Mouse (Mus musculus): ENCODE measurements around the gene Atg4d. TPM values are rescaled to one million over a fixed set of nuclear protein-coding genes. Genes with fewer than 3 reads are reported as not detected.

Atg4d gene
- total RNA-seq, 2 experiments from 2014 or later, result 49.5 to 73.9 TPM

Other genes with a start within 250 kb of the Atg4d start
- gene Icam1, start 249.3 kb upstream of the Atg4d start, total RNA-seq (2015; ENCODE audit: low replicate concordance), result 1.3 TPM in 1 of 2 replicates, not detected in the other
- gene Icam1, start 249.3 kb upstream of the Atg4d start, total RNA-seq (2017; ENCODE audit: low replicate concordance), result 1.5 and 9.0 TPM in 2 replicates
- gene Icam4, start 235.9 kb upstream of the Atg4d start, total RNA-seq (2015; ENCODE audit: low replicate concordance), result 164 and 214 TPM in 2 replicates
- 107 and 112 TPM in 2 replicates for gene Icam4, start 235.9 kb upstream of the Atg4d start, total RNA-seq (2017; ENCODE audit: low replicate concordance)
- gene Icam5, start 233.2 kb upstream of the Atg4d start, total RNA-seq (2015; ENCODE audit: low replicate concordance), result 1.3 and 1.4 TPM in 2 replicates
- gene Icam5, start 233.2 kb upstream of the Atg4d start, total RNA-seq (2017; ENCODE audit: low replicate concordance), result 1.3 and 3.5 TPM in 2 replicates
- 6.8 TPM in 1 of 2 replicates, not detected in the other for gene Zglp1, start 198.2 kb upstream of the Atg4d start, total RNA-seq (2015; ENCODE audit: low replicate concordance)
- gene Zglp1, start 198.2 kb upstream of the Atg4d start, total RNA-seq (2017; ENCODE audit: low replicate concordance), result not detected in 2 replicates
- gene Gm49373, start 192.2 kb upstream of the Atg4d start, total RNA-seq (2015; ENCODE audit: low replicate concordance), result not detected in 2 replicates
- gene Gm49373, start 192.2 kb upstream of the Atg4d start, total RNA-seq (2017; ENCODE audit: low replicate concordance), result not detected in 2 replicates
- gene Fdx1l, start 191.7 kb upstream of the Atg4d start, total RNA-seq (2015; ENCODE audit: low replicate concordance), result 13.0 and 19.8 TPM in 2 replicates
- 7.8 and 19.7 TPM in 2 replicates for gene Fdx1l, start 191.7 kb upstream of the Atg4d start, total RNA-seq (2017; ENCODE audit: low replicate concordance)
- gene Gm38431, start 173.3 kb upstream of the Atg4d start, total RNA-seq (2015; ENCODE audit: low replicate concordance), result 30.6 and 34.0 TPM in 2 replicates
- 4.2 TPM in 1 of 2 replicates, not detected in the other for gene Gm38431, start 173.3 kb upstream of the Atg4d start, total RNA-seq (2017; ENCODE audit: low replicate concordance)
- 18.4 and 23.4 TPM in 2 replicates for gene Raver1, start 173.3 kb upstream of the Atg4d start, total RNA-seq (2015; ENCODE audit: low replicate concordance)
- gene Raver1, start 173.3 kb upstream of the Atg4d start, total RNA-seq (2017; ENCODE audit: low replicate concordance), result 21.1 and 32.5 TPM in 2 replicates
- 2.5 and 5.0 TPM in 2 replicates for gene Tyk2, start 134.1 kb upstream of the Atg4d start, total RNA-seq (2015; ENCODE audit: low replicate concordance)
- gene Tyk2, start 134.1 kb upstream of the Atg4d start, total RNA-seq (2017; ENCODE audit: low replicate concordance), result 4.7 and 5.0 TPM in 2 replicates
- gene Cdc37, start 115.3 kb upstream of the Atg4d start, total RNA-seq (2015; ENCODE audit: low replicate concordance), result 28.9 and 42.9 TPM in 2 replicates
- gene Cdc37, start 115.3 kb upstream of the Atg4d start, total RNA-seq (2017; ENCODE audit: low replicate concordance), result 68.0 and 76.5 TPM in 2 replicates
- gene Pde4a, start 99.6 kb upstream of the Atg4d start, total RNA-seq (2015; ENCODE audit: low replicate concordance), result 4.6 TPM in 1 of 2 replicates, not detected in the other
- 0.15 and 0.39 TPM in 2 replicates for gene Pde4a, start 99.6 kb upstream of the Atg4d start, total RNA-seq (2017; ENCODE audit: low replicate concordance)
- 13.8 and 25.2 TPM in 2 replicates for gene Keap1, start 25.9 kb upstream of the Atg4d start, total RNA-seq (2015; ENCODE audit: low replicate concordance)
- gene Keap1, start 25.9 kb upstream of the Atg4d start, total RNA-seq (2017; ENCODE audit: low replicate concordance), result 37.0 and 44.7 TPM in 2 replicates
- gene S1pr5, start 16.9 kb upstream of the Atg4d start, total RNA-seq (2015; ENCODE audit: low replicate concordance), result 2.5 TPM in 1 of 2 replicates, not detected in the other
- gene S1pr5, start 16.9 kb upstream of the Atg4d start, total RNA-seq (2017; ENCODE audit: low replicate concordance), result 0.13 and 0.53 TPM in 2 replicates
- gene Kri1, start 22.7 kb downstream of the Atg4d start, total RNA-seq (2015; ENCODE audit: low replicate concordance), result 19.7 and 49.4 TPM in 2 replicates
- gene Kri1, start 22.7 kb downstream of the Atg4d start, total RNA-seq (2017; ENCODE audit: low replicate concordance), result 18.2 and 48.8 TPM in 2 replicates
- 305 and 325 TPM in 2 replicates for gene Cdkn2d, start 26.1 kb downstream of the Atg4d start, total RNA-seq (2015; ENCODE audit: low replicate concordance)
- gene Cdkn2d, start 26.1 kb downstream of the Atg4d start, total RNA-seq (2017; ENCODE audit: low replicate concordance), result 151 and 194 TPM in 2 replicates
- 0.36 and 0.84 TPM in 2 replicates for gene Ap1m2, start 47.0 kb downstream of the Atg4d start, total RNA-seq (2015; ENCODE audit: low replicate concordance)
- gene Ap1m2, start 47.0 kb downstream of the Atg4d start, total RNA-seq (2017; ENCODE audit: low replicate concordance), result not detected in 2 replicates
- gene Slc44a2, start 55.4 kb downstream of the Atg4d start, total RNA-seq (2015; ENCODE audit: low replicate concordance), result 15.9 and 35.7 TPM in 2 replicates
- 14.4 and 22.3 TPM in 2 replicates for gene Slc44a2, start 55.4 kb downstream of the Atg4d start, total RNA-seq (2017; ENCODE audit: low replicate concordance)
- 31.4 and 34.8 TPM in 2 replicates for gene Ilf3, start 102.6 kb downstream of the Atg4d start, total RNA-seq (2015; ENCODE audit: low replicate concordance)
- 29.6 and 32.8 TPM in 2 replicates for gene Ilf3, start 102.6 kb downstream of the Atg4d start, total RNA-seq (2017; ENCODE audit: low replicate concordance)
- 4.7 TPM in 1 of 2 replicates, not detected in the other for gene Qtrt1, start 146.5 kb downstream of the Atg4d start, total RNA-seq (2015; ENCODE audit: low replicate concordance)
- 0.98 and 4.0 TPM in 2 replicates for gene Qtrt1, start 146.5 kb downstream of the Atg4d start, total RNA-seq (2017; ENCODE audit: low replicate concordance)
- 129 and 138 TPM in 2 replicates for gene Dnm2, start 159.6 kb downstream of the Atg4d start, total RNA-seq (2015; ENCODE audit: low replicate concordance)
- 181 and 184 TPM in 2 replicates for gene Dnm2, start 159.6 kb downstream of the Atg4d start, total RNA-seq (2017; ENCODE audit: low replicate concordance)
- 6.7 TPM in 1 of 2 replicates, not detected in the other for gene Tmed1, start 245.0 kb downstream of the Atg4d start, total RNA-seq (2015; ENCODE audit: low replicate concordance)
- 1.8 and 2.0 TPM in 2 replicates for gene Tmed1, start 245.0 kb downstream of the Atg4d start, total RNA-seq (2017; ENCODE audit: low replicate concordance)